Mouse (Mus musculus) cerebellum, postnatal 36 days (tissue): ENCODE data around the gene Vmn2r85.
"Not testable (repeated sequence)": the region's sequence is repeated elsewhere in the genome, so short reads cannot be mapped to it uniquely, and the experiment has no call there.

Experiments used
- DNase-seq, 2 experiments: peaks; one replicate each; pipeline ENCODE4 v3.0.0; 2021 to 2022; ENCODE audit warnings: mixed read lengths in 2 of 2

Vmn2r85 gene

DNA sequence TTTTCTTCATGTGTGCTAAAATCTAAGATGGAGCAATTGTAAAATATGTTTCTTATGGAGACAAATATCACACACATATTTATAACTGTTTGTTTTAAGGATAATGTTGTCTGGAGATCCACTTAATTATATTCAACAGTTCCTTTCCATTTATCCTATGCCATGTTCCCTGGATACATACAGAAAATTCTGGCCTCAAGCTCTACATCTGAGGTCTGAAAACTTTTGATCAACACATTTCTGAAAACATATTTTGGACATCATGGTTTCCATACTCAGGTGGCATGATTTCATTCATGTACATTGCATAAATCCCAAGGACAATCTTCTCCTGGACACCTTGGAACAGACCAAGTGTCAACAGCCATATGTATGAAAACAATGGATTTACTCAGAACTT is at the start of gene Vmn2r85:
Vmn2r85 (minus strand) TSS at position 101 of the 400 bp plus-strand sequence.
- DNase-seq: not testable (repeated sequence)

GRCm38 (mm10) chr10:130470311-130470760 is 40.8 kb upstream of the Vmn2r85 start:
- peak; percentile 3 to 5 for DNase-seq

DNA sequence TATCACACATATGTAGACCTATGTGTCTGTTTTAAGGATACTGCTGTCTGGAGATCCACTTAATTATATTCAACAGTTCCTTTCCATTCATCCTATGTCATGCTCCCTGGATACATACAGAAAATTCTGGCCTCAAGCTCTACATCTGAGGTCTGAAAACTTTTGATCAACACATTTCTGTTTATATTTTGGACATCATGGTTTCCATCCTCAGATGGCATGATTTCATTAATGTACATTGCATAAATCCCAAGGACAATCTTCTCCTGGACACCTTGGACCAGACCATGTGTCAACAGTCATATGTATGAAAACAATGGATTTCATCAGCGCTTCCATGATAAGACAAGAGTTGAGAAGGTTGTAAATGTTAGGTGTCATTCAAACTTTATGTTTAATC is 26.4 kb upstream of the Vmn2r85 start, which contains the start of gene Vmn2r86:
Vmn2r86 (minus strand) TSS at position 101 of the 400 bp plus-strand sequence.
- not testable (repeated sequence) for DNase-seq

GRCm38 (mm10) chr10:130444776-130445175 is 15.3 kb upstream of the Vmn2r85 start:
- peak in 1 of 2 experiments; percentile 1 for DNase-seq

GRCm38 (mm10) chr10:130434185-130434898 is 4.8 kb upstream of the Vmn2r85 start:
- DNase-seq: not testable (repeated sequence)

GRCm38 (mm10) chr10:130422368-130422767 is 7.1 kb downstream of the Vmn2r85 start:
- not testable (repeated sequence) for DNase-seq

DNA sequence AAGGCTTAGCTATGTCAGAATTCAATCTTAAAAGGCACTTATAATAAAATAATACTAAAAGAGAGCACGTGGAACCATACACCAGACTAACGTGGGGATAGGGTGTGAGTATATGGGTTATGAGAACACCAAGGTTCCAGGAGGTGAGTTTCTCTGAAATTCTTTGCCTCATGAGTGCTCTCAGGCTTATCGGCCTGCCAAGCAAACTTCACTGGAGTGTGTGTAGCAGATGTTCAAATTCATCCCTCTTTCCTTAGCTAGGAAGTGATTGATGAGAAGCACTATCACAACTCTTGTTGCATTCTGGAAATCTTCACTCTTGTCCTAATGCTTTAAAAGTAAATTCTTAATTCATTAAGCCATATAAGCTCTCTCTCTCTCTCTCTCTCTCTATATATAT is 9.1 kb downstream of the Vmn2r85 start:
- DNase-seq: no peak

DNA sequence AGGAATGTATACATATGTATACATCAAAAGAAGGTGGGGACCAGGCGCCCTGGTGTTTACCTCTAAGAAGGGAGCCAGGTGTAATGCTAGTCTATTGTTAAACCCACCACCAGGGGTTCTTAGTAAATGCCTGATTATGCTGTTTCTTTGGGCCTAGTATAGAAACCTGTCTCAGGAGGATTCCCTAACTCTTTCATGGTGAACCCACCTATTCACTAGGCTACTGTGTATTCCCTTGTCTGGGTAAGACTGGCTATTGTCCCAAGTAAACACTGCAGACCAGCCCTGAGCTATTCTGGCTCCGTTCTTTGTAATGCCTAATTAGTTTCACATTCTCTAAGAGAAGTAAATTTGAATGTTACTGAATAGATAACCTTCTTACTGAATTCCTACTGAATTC is 9.5 kb downstream of the Vmn2r85 start:
- not testable (repeated sequence) for DNase-seq

DNA sequence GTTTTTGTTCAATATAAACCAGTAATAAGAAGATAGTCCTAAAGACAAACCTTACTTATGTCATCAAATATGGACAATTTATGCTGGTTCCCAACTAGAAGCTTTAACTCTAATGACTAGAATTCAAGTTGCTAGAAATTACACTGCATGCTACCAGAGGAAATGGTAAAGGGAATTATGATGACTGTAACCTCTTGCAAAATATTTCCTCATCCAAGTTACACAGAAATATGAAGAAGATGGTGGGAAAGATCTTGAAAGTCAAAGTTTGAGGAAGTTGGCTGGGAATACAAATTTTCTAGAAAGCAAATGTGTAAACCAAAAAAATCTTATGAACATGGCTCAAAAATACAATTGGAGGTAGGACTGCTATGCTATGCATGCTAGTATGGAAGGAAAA is 13.2 kb downstream of the Vmn2r85 start:
- not testable (repeated sequence) for DNase-seq

- DNase-seq: not testable (repeated sequence)
These were observed 17.3 kb downstream of the Vmn2r85 start for GRCm38 (mm10) chr10:130412167-130412698.

- no peak for DNase-seq
These were observed 35.3 kb downstream of the Vmn2r85 start, which contains the start of gene Vmn2r84 for GRCm38 (mm10) chr10:130394232-130394631. Gene Vmn2r84 (minus strand): TSS chr10:130394332.

DNA sequence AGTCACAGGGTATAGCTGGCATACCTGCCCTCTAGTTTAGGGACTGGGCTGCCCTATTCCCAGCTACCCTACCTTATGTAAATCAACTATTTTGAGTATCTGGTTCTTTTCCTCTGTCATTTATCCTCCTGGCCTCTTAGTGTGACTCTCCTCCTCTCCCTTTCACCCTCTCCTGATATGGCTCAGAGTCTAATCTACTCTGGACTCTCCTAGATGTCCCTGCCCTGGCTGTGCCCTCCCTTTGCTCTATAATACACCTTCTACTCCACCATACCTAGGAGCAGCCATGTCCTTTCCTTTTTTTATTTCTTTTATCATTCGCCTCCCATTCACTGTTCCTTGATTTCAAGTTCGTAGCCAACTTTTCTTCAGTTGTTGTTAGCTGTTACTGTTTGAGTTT is 54.4 kb downstream of the Vmn2r85 start:
- DNase-seq: no peak

DNA sequence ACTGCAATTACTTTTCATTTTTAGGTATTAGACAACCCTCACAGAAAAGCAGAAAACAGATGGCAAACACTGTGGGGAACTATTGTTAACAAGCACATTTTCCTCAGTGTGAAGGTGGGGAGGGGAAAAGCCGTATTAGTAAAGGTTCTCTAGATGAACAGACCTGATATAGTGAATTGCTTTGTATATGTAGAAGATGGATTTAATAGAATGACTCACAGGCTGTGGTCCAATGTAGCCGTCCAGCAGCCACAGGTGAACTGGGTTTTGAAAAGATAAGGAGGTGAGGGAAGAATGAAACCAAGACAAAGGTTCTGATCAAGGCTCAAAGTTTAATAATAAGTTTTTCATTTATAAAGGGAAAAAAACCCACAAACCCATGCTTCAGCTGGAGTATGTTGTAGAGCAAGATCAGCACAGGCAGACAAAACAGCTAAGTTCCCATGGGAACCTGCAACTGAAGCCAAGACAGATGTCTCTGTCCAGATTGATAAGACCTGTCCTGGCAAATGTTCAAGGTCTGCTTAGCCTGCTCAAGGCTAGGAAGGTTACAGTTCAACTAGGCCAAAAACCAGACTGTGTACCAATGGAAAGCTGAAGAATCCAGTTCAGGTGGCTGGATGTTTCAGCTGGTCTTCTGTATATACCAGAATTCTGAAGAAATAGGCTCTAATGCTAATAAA is 56.9 kb downstream of the Vmn2r85 start:
- no peak for DNase-seq

GRCm38 (mm10) chr10:130371644-130372043 is 57.9 kb downstream of the Vmn2r85 start:
- no peak for DNase-seq

- no peak for DNase-seq
These were observed 59.4 kb downstream of the Vmn2r85 start for GRCm38 (mm10) chr10:130370005-130370682.

DNA sequence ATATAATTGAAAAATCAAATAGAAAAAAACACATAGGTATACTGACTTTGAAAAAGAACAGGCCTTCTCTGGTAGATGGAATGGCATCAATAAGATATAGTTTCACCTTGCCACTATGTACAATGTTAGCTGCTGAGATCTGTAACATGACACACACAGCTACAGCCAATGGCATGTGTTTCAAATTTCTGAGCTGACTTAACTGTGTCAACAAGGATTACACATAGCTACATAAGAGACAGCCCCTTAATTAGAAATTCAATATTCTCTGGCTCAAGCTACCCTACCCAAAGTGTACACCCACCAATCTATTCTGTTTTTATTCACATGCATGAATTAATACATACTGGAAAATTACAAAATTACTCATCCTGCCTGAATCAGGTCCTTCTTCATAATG is 61.1 kb downstream of the Vmn2r85 start:
- no peak for DNase-seq

DNA sequence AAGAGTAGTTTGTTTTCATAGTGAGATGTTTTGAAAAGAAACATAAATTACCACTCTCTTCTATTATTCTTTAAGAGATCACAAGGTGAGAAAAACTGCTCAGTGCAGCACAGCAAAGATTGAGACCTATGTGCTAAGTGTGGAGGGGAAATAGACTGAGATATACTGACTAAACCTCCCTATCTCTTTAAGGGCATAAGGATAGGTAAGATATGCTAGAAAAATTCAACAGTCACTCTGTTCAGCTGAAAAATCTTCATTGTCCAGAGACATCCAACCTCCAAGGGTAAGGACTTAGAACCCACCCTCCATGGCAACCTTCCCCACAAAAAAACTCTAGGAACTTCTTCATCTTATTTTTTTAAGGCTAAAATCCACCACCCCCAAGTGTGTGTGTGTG is 64.7 kb downstream of the Vmn2r85 start:
- no peak for DNase-seq
